Mouse (Mus musculus): ENCODE data around the gene Cd207.
"Not testable (repeated sequence)": the region's sequence is repeated elsewhere in the genome, so short reads cannot be mapped to it uniquely, and the experiment has no call there.

Gene Cd207

DNA sequence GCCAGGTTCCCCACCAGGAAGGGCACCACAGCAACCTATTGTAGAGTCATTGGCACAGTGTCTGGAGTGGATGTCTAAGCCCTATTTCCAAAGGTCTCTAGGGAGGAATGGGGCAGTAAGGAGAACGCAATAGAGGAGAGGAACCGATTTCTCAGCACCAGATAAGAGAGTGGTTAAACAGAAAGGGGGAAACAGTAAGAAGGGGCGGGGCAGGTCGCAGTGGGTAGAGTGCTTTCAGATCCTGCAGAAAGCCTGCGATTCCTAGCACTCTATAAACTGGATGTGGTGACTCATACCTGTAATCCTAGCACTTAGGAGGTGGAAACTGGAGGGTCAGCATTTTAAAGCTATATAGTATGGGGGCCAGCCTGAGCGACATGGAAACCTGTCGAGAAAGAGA is 19.0 kb upstream of the Cd207 start:
- DNase-seq, result no peak

DNA sequence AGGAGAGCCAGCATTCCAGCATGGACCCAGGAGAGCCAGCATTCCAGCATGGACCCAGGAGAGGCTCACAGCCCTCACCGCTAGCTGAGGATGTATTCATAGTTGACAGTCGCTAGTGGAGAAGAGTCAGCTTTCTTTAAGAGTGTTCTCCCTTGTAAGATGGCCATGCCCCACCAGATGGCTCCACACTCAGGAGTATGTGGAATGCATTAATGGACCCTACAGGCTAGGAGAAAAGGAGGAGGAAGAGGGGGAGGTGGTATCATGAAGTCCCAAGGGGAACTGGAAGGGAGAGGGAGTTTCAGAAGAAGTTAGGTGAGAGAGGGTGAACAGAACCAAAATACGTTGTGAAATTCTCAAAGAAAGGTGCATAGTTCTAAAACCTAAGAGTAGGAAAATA is 18.1 kb upstream of the Cd207 start:
- no peak for DNase-seq

DNA sequence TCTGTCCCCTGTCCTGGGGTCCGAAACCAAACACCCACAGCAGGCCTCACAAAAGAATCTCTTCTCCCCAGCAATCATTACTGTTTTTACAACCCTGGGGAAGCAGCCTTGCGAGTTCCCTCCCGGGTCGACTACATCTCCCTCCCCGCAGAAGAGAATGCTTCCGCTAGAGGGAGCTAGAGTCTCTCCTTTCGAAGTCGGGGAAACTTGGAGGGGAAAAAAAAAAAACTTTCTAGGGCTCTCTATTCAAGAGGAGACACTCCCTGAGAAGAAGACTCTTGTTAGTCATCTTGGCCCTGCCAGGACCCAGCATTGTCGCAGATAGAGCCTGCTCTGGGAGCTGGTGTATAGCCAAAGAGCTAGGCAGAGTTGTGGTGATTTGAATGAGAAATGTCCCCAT is 16.2 kb upstream of the Cd207 start:
- DNase-seq, result peak in 1 of 2 experiments; percentile 62

DNA sequence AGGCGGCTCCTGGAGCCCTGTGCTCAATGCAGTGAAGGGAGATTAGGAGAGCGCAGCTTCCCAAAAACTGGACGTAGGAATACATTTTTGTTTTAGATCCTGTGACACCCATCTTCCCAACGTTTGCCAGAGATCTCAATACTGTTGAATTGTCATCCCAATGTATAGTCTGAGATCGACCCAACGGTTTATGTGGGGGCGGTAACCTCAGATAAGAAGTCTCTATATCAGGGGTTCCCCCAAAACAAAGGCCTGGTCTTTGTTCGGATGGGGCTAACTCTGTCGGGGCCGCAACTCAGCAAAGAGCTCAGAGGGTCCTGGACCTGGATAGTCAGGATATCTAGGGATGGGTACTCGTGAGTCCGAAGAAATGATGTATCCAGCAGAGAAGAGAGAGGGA is 15.3 kb upstream of the Cd207 start:
- DNase-seq, result no peak

DNA sequence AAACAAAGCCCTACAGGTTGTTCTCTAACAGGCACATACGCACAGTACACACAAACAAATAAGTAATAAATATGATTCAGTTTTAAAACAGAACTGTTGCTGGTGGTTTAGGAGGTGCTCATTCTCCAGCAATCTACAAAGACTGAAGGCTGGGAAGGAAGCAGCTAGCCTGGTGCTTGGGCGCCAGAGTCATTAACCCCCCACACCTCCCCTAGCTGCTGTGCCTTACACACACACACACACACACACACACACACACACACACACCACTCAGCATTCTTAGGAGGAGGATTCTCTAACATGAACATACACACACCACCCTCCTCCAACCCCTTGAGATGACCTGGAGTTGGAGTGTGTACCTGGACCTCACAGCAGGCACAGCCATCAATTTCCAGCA is 13.3 kb upstream of the Cd207 start:
- no peak for DNase-seq

DNA sequence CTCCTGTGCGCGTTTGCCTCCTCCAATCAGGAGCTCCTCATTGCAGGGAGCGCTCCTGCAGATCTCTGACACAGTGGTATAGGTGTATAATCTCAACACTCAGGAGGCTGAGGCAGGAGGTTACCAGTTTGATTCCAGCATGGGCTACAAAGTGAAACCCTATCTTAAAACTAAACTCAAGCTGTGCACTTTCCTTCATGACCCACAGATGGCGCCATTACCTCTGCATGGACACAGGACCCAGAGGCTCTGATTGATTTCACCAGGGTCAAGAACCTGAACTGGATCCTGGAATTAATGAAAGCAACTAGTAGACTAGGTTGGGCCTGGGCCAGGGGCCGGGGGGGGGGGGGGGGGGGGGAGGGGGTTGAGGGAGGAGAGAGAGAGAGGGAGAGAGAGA is 12.6 kb upstream of the Cd207 start:
- peak in 1 of 2 experiments; percentile 53 for DNase-seq

DNA sequence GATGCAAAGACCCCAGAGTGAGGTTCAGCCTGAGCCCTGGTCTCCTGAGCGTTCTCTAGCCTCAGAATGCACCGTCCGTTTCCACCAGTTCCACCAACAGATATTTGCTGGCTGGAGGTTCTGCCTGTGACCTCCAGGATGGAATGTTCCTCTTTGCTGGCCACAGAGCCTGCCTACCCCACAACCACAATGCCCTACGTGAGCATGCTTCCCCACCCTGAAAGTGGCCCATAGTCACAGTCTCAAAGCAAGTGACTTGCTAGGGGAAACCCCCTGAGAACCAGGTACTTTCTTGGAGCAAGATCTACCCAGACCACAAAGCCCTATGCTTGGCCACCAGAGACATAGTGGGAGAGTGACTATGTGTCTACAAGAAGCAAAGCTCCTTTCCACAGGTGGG is 11.7 kb upstream of the Cd207 start:
- DNase-seq, result no peak

DNA sequence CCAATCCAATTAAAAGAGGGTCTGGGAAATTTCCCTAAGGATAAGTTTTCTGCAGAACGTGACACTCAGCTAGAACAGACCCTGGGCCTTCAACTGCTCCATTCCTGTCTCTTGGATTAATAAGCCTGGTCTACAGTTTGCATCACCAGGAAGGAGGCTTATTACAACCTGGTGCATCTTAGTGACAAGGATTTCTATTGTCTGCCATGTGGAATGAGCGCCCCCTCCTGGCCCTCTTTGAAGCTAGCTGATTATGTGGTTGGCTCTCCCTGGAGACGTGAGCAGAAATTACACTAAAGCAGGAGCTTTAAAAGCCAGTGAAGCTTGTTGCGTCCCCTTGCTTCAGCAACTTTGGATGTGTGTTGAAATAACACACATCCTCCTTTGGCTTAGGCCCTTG is 4.3 kb downstream of the Cd207 start:
- peak; percentile 60 to 79 for DNase-seq

DNA sequence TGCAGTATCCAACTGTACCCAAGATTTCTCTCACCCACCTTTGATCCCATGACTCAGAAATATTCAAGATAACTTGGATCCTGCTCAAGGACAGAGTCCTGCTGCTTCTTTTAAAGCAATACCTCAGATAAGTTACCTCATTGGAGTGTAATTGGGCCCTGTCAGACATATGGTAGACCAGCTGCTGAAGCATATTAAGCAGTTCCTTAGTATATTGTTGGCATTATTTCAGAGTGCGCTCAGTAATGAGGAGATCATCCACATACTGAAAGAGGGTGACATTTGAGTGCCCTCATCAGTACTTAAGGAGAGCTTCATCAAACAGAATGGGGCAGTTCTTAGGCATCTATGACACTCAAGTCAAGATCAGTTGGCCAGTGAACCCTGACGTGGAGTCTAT is 12.6 kb downstream of the Cd207 start:
- DNase-seq, result no peak

DNA sequence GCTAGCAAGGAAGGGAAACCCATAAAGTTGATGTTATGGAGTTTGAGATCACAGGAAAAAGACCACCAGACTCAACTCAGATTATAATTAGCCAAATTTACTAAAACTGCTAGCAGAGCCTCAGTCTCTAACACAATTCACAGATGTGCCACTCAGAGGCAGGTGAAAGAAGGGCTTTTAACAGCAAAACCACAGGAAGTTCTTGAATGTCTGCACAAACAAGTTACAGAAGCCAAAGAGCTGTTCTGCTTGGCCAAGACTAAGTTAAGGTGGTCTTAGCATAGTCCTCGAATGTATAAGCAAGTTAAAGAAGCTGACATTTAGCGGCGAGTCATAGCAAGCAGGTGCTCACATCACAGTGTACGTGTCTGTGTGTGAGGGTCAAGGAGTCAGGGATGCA is 16.8 kb downstream of the Cd207 start:
- no peak for DNase-seq

DNA sequence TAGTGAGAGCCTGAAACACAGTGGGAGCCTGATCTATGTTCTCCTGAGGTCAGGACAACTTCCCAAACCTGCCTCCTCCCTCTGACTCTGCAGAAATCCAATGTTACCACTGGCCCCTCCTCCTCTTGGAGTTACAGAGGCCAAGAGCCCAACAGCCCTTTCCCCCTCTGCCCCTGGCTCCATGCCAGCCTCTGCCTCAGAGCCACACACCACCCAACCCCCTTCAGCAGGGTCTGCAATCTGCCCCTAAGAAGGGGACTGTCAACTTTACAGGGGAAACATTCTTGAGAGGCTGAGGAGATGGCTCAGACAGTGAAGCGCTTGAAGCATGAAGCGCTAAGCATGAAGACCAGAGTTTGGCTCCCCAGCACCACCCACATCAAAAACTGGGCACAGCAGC is 21.6 kb downstream of the Cd207 start, which contains the start of gene Clec4f:
TSS of gene Clec4f (minus strand) at position 101 of the 400 bp plus-strand sequence.
- DNase-seq, result no peak

DNA sequence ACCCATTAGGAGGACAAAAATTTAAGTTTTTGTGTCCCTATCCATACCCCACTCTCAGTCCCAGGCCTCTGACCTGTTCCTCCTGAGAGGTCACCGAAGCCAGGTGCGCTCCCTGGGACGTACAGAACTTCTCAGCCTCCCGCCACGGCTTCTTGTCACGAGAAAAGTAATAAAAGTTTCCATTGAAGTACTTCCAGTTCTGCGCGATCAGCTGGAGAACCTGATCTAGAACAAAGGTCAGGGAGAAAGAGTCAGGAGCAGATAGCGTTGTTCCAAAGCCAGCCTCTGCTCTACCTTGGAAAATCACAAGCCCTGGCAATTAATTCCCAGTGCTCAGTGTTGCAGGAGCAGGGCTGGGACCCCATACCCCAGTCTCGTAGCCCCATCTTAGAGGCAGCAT is 30.9 kb downstream of the Cd207 start:
- no peak for DNase-seq

DNA sequence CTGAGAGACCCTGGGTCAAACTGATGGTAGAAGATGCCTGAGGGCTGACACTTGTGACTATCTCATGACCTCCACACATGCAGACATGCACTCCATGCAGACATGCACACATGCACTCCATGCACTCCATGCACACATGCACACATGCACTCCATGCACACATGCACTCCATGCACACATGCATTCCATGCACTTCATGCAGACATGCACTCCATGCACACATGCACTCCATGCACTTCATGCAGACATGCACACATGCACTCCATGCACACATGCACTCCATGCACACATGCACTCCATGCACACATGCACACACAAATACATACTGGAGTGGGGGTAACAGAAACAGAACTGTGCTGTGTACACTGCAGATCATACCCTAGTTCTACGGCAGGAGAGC is 42.3 kb downstream of the Cd207 start:
- no peak for DNase-seq

DNA sequence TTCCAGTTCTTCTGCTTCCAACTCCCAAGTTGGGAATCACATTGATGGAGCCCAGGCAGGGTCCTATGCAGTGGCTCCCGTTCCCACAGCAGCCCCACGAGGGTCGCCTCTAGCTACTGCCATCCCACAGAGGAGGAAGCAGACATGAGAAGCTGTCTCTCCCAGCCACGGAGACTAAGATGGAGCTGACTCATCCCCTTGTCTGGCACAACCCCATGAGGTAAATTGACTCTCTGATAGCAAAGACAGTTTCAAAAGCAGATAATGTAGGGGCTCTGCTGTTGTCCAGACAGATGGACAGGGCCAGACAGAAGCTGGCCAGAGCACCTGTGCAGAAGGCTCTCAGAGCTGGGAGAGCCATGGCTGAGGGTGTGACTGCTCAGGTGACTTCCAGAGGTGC is 43.0 kb downstream of the Cd207 start:
- DNase-seq, result not testable (repeated sequence)

DNA sequence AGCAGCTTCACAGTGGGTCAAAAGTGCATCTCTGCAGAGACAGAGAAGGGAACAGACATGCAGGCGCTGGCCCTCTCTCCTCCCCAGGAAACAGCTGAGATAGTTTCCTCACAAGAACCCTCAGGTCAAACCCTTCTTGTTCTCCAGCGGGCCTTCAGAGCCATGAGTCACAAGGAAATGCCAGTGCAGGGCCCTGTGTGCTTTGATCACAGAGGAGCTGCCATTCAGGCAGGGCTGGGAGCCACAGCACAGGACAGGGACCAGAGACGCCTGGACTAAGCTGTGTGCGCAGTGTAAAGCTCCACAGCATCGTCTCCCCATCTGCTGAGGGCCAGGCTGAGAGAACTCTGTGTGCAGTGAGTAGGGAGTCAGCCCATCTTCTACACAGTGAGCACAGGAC is 43.6 kb downstream of the Cd207 start:
- DNase-seq, result not testable (repeated sequence)

DNA sequence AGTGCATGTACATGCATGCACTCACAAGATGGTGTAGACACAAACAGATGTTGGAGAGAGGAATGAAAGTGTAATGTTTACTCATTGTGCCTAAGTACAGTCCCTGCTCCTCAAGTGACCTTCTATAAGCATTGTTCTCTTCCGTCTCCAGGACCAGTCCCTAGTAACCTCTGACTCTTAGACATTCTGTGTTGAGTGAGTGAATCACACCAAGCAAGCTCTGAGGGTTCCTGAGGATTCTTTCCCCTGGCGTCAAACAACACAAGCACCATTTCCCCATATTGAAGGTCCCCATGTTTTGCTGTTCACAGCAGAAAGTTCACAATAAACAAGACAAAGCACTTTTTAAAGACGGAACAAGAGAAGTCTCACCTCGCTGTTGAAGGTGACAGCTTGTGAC is 45.8 kb downstream of the Cd207 start:
- no peak for DNase-seq

DNA sequence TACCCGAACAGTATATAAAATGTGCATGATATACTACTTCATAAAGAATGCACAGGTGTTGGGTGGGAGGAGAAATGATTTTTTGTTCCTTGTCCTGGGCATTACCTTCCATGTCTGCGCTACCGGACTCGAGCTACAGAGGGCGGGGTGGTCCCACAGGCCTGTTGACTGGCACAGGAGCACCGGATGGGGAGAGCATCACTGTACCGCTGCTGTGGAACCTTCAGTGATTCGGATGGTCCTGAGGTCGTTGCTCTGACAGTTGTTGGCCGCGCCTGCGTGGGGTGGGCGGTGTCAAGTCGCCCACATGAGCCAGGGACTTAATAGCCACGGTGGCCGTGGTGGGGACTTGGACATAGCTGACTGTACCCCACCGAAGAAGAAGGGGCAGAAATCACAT is 50.9 kb downstream of the Cd207 start:
- DNase-seq, result no peak
